Mouse (Mus musculus) limb, embryonic 11.5 days (tissue): Measurements from ENCODE around the gene Epb41. TPM values are rescaled to one million over a fixed set of nuclear protein-coding genes. Genes with fewer than 3 reads are reported as not detected.
A peak's percentile ranks its signal among the peaks of the same experiment; 100 is the strongest.

Experiments used
- ATAC-seq: fragments of 200-750 bp; cut with Nextera tagmentation; 2 replicates; pipeline ENCODE4 v1.8.0; 2017; ENCODE audit warnings: low read depth; ENCODE audit not compliant: insufficient number of reproducible peaks, low FRiP score, low TSS enrichment
- DNase-seq: peaks from one replicate; pipeline ENCODE4 v3.0.0-alpha.2; 2015; ENCODE audit warnings: low spot score
- H3K27ac ChIP-seq: fragments of 300-500 bp; sonication (generic); replicated peaks from 2 replicates; pipeline ENCODE4 v1.5.1; 2014; ENCODE audit warnings: low read depth, mild to moderate bottlenecking, low read length
- H3K27me3 ChIP-seq: fragments of 300-500 bp; sonication (generic); 2 replicates; pipeline ENCODE4 v1.6.1; 2014; ENCODE audit warnings: mild to moderate bottlenecking, low read length, mixed read lengths; ENCODE audit not compliant: control insufficient read depth, insufficient read depth
- H3K36me3 ChIP-seq: fragments of 300-500 bp; sonication (generic); 2 replicates; pipeline ENCODE4 v1.6.1; 2014; ENCODE audit warnings: mild to moderate bottlenecking, low read length, moderate library complexity, mixed read lengths; ENCODE audit not compliant: control insufficient read depth, insufficient read depth
- H3K4me1 ChIP-seq: fragments of 300-500 bp; sonication (generic); 2 replicates; pipeline ENCODE4 v1.6.1; 2014; ENCODE audit warnings: low read length, mixed read lengths; ENCODE audit not compliant: control insufficient read depth, insufficient read depth
- H3K4me2 ChIP-seq: fragments of 300-500 bp; sonication (generic); 2 replicates; pipeline ENCODE4 v1.6.1; 2014; ENCODE audit warnings: low read depth, mild to moderate bottlenecking, moderate library complexity; ENCODE audit not compliant: severe bottlenecking
- H3K4me3 ChIP-seq: fragments of 300-500 bp; sonication (generic); 2 replicates; pipeline ENCODE4 v1.5.1; 2014; ENCODE audit warnings: low read depth, low read length
- H3K9ac ChIP-seq: fragments of 300-500 bp; sonication (generic); 2 replicates; pipeline ENCODE4 v1.6.1; 2014; ENCODE audit warnings: mild to moderate bottlenecking, low read length
- H3K9me3 ChIP-seq: fragments of 300-500 bp; sonication (generic); 2 replicates; pipeline ENCODE4 v1.6.1; 2016; ENCODE audit warnings: low read length; ENCODE audit not compliant: control insufficient read depth
- WGBS: fragments of 180-500 bp; shearing (Covaris S2); extraction: QIAGEN DNeasy Blood & Tissue Kit; methylation state at CpG from one replicate; pipeline ENCODE4 v1.1.7; 2014; 5-methylcytosine and 5-hydroxymethylcytosine counted together
- polyA plus RNA-seq: library from polyadenylated mRNA; unstranded; fragments of >200 nt; fragmentation: Nextera tagmentation; extraction: Ambion mirVana; gene quantifications from 2 replicates; pipeline ENCODE4 v1.2.1, GENCODE M21; 2014

The Epb41 gene
- polyA plus RNA-seq, 1 experiment from 2014 or later, result 107 TPM

DNA sequence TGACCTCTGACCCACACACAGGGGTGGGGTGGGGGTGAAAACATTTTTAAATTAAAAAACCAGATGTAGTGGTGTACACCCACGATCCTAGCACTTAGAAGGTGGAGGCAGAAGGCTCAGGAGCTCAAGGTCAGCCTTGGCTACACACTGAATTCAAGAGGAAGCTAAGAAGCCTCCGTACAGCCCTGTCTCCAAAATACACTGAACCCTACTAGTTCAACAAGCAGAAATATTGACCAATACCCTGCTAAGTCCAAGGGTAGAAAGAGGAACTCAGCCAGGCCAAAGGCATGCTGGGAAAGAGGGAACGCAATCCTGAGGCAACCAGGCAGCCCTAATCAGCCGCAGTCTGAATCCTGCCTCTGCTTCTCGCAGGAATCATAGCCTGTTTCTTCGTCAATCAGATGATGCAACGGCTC, 3.2 kb upstream of the Epb41 start:
- Histone ChIP-seq H3K4me3 (no peak overlapping the region), H3K4me2 (no peak overlapping the region), H3K4me1 (peaks cover 4% of the 10 kb centered on the region; the same call in 1 of the 2 replicates), H3K9me3 (no peaks in the 10 kb centered on the region), H3K9ac (no peak overlapping the region), H3K27ac (no peak overlapping the region), H3K36me3 (0 out of 2 replicates have a peak, but pooled peaks cover 2% of the 10 kb centered on the region), H3K27me3 (no peaks in the 10 kb centered on the region)
- DNase-seq (no peak), ATAC-seq (no peak)
- WGBS, result 58% methylated on average over 7 of the region's 7 CpGs

DNA sequence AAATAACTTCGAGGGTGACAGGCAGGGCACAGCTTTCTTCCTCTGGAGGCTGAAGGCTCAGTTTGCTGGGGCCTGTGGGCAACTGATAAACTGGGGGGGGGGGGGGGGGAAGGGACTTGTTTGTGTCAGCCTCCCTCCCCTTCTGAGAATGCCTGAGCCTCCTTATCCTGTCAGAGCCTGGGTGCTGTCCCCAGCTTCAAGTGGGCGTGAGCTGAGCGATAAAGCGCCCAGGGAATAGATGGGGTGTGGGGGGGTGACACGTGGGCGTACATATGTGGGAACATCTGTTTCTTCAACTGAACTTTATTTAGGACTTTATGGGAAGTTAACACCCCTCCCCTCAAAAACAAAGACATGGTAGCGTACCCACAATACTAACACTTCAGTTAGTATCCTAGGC, 2.3 kb upstream of the Epb41 start:
- H3K9me3 ChIP-seq, result no peaks in the 10 kb centered on the region
- no peak overlapping the region for H3K4me2 ChIP-seq
- ATAC-seq (no peak), DNase-seq (no peak)
- H3K4me1 ChIP-seq, result peaks cover 4% of the 10 kb centered on the region; the same call in 1 of the 2 replicates
- no peak overlapping the region for H3K9ac ChIP-seq
- no peak overlapping the region for H3K4me3 ChIP-seq
- H3K36me3 ChIP-seq, result no peaks in the 10 kb centered on the region
- no peak overlapping the region for H3K27ac ChIP-seq
- WGBS, result 70% methylated on average over 7 of the region's 7 CpGs
- no peaks in the 10 kb centered on the region for H3K27me3 ChIP-seq

DNA sequence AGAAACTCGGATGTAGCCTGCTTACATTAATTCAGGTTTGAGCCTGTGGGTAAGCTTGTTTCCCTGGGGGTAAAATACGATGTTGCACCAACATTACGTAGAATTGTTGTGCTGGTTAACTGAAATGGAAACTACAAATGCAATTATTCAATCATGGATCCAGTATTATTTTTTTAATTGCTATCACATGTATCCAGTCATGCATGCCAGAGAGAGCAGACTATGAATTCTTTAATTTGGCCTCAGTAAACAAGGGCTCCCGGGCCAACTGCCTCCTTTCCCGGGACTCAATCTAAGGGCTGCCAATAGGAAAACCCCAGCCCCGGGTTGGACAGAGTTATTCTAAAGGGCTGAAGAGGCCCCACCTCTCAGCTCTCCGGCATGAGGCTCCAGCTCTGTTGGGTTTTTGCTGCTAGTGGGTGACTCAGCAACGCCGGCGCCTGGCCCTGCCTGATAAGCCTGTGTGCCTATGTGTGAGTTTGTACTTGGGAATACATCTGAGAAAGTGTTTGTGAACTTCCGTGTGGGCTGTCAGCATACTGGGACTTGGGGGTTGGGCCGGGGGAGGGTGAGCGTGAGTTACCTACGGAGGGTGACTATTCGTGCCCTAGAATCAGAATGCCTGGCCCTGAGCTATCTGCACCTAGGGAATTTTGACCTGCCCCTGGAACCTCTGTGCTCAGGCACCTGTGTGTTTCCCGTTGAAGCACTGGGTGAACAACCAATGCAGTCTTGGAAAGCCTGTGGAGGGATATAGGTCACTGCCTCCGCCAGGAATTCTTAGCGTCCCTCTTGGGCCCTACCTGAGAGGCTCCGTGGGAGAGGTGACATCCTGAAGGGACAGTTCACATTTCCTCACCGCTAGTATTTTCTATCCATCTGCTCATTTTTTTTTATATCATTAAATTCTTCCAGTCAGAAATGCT, 1.6 kb upstream of the Epb41 start:
- 36% methylated on average over 20 of the region's 20 CpGs for whole genome bisulfite sequencing
- H3K27me3 ChIP-seq, result no peaks in the 10 kb centered on the region
- peaks cover 4% of the 10 kb centered on the region; the same call in 1 of the 2 replicates for H3K4me1 ChIP-seq
- no peak overlapping the region for H3K9ac ChIP-seq
- H3K27ac ChIP-seq, result no peak overlapping the region
- DNase-seq, result peak; percentile 34
- H3K4me3 ChIP-seq, result no peak overlapping the region
- H3K4me2 ChIP-seq, result no peak overlapping the region
- no peaks in the 10 kb centered on the region for H3K36me3 ChIP-seq
- H3K9me3 ChIP-seq, result no peaks in the 10 kb centered on the region
- no peak for ATAC-seq

DNA sequence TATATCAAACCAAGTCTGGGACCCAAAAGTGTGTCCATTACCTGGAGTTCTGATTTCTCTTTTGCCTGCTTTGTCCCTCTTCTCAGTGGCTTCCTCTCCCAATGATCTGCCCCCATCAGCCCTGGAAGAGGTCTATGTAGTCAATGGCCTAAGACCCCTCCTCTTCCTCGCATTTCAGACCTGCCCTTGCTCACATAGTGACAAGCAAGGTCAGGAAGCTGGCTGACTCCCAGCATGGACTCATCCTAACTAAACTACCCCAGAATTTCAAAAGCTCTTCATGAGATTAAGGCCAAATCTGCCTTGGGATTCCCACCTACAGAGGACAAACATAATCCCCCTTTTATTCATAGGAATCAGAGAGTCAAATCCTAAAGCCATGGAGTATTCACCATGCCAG, 675 bp upstream of the Epb41 start:
- H3K9ac ChIP-seq, result no peak overlapping the region
- H3K27ac ChIP-seq, result no peak overlapping the region
- 59% methylated on average over 1 of the region's 1 CpGs for WGBS
- DNase-seq (no peak), ATAC-seq (no peak)
- no peaks in the 10 kb centered on the region for H3K36me3 ChIP-seq
- H3K4me1 ChIP-seq, result peaks cover 4% of the 10 kb centered on the region; the same call in 1 of the 2 replicates
- no peaks in the 10 kb centered on the region for H3K27me3 ChIP-seq
- peak overlapping the region; percentile 88; the same call in 1 of the 2 replicates for H3K4me2 ChIP-seq
- peak overlapping the region; percentile 66; the same call in 1 of the 2 replicates for H3K4me3 ChIP-seq
- no peaks in the 10 kb centered on the region for H3K9me3 ChIP-seq

DNA sequence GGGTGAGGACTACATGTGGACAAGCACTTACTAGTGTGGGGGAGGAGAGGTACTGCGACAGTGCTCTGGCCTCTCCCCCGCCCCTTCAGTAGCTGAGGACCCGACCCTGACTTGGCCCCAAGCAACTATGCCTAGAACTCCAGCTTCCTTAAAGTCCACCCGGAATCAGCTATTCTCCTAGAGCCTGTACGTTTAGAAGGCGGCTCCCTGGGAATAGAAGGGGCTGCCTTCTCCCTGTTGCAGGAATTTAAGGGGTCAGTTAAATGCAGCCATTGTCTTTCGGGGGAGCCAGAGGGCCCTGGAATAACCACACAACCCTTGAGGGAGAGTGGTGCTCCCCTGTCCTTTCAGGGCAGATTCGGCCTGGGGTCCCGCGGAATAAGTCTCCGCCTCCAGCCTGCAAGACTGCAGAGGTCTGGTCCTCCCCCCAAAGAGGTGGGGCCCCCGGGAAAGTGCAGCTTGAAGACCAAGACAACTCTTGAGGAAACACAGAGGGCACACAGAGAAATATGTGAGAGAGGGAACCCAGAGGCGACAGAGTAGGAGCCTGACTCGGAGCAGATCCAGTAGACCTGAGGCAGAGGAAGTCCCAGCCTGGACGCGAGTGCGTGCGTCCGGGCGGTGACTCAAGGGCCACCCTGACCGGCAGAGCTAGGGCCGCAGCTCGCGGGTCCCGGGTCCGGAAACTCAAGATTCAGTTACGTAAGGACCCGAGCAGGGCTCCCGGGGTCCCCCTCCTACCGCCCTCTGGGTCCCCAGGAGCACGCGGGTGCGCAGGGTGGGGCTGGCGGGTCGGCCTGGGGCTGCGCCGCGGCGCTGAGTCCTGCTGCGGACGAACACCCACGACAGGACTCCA, 816 bp downstream of the Epb41 start, which contains the start of gene Gm10300:
Gm10300 (plus strand) TSS at position 621 of the 856 bp plus-strand sequence.
- 0 out of 2 replicates have a peak, but pooled peaks have one; percentile 14 for ATAC-seq
- no peaks in the 10 kb centered on the region for H3K36me3 ChIP-seq
- under 1% methylated on average over 42 of the region's 42 CpGs for WGBS
- DNase-seq, result peak; percentile 66
- H3K4me1 ChIP-seq, result peaks cover 4% of the 10 kb centered on the region; the same call in 1 of the 2 replicates
- peak within 1 kb of the TSS; percentile 88 for H3K4me2 ChIP-seq
- H3K4me3 ChIP-seq, result peak within 1 kb of the TSS; percentile 66
- no peaks in the 10 kb centered on the region for H3K27me3 ChIP-seq
- H3K9ac ChIP-seq, result peak within 1 kb of the TSS; percentile 49
- H3K27ac ChIP-seq, result no peak within 1 kb of the TSS
- no peaks in the 10 kb centered on the region for H3K9me3 ChIP-seq

DNA sequence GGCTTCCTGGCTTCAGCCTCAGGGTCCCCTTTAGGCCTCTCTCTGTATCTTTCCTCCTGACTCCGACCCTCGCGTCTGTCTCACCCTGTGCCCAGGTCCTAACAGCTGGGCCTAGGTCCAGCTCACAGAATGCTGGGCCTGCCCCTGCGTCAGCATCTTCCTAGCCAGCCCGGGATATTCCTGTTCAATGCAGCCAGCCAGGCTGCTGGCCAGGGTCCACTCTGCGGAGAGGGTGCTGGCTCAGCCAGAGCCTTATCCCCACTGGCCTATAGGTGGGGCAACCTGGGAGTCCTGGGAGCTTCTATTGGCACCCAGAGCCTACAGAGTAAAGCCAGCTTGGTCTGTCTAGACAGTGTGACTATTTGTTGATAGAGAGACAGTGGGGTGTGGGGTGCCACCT, 2.2 kb downstream of the Epb41 start:
- Histone ChIP-seq H3K9me3 (no peaks in the 10 kb centered on the region), H3K4me2 (no peak overlapping the region), H3K9ac (no peak overlapping the region), H3K27me3 (no peaks in the 10 kb centered on the region), H3K4me3 (no peak overlapping the region), H3K27ac (no peak overlapping the region), H3K4me1 (peaks cover 4% of the 10 kb centered on the region; the same call in 1 of the 2 replicates), H3K36me3 (no peaks in the 10 kb centered on the region)
- ATAC-seq, result no peak
- WGBS, result 64% methylated on average over 6 of the region's 6 CpGs
- no peak for DNase-seq

DNA sequence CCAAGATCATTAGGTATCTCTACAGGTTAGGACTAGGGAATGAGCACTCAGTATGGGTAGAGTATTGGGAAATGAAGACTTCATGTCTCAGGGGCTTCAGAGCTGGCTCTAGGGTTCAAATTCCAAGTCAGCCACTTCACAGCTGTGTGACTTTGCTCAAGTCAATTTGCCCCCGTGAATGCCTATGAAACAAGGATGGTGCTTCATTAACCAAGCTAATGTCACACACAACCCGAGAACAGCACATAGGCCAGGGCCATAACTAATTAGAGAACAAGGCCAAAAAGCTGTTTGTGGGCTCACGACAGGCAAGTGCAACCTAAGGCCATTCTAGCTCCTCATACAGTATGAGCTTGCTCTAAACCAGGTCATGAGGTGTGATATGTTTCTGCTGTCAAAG, 3.0 kb downstream of the Epb41 start:
- ATAC-seq (no peak), DNase-seq (no peak)
- peaks cover 4% of the 10 kb centered on the region; the same call in 1 of the 2 replicates for H3K4me1 ChIP-seq
- no peak overlapping the region for H3K27ac ChIP-seq
- no peak overlapping the region for H3K4me3 ChIP-seq
- no peaks in the 10 kb centered on the region for H3K9me3 ChIP-seq
- 67% methylated on average over 3 of the region's 3 CpGs for WGBS
- H3K4me2 ChIP-seq, result no peak overlapping the region
- H3K27me3 ChIP-seq, result no peaks in the 10 kb centered on the region
- H3K9ac ChIP-seq, result no peak overlapping the region
- no peaks in the 10 kb centered on the region for H3K36me3 ChIP-seq

DNA sequence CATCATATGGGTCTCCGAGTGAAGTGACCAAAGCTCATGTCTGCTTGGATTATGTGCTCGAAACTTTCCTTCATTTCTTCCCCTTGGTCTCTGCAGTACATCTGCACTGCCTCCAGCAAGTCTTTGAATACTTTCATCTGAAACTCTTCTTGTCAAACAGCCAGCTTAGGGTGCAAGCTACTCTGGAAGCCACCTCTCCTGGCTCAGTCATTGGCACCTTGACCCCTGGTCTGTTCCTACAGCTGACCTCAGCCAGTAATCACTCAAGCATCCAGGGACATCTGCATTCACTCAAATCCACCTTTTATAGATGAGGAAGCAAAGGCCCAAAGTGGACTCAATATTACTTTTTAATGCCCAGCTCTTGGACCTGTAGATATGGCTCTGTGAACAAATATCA, 3.4 kb downstream of the Epb41 start:
- Histone ChIP-seq H3K9ac (no peak overlapping the region), H3K36me3 (no peaks in the 10 kb centered on the region), H3K4me3 (no peak overlapping the region), H3K4me1 (peaks cover 4% of the 10 kb centered on the region; the same call in 1 of the 2 replicates), H3K9me3 (no peaks in the 10 kb centered on the region), H3K27me3 (no peaks in the 10 kb centered on the region), H3K4me2 (no peak overlapping the region), H3K27ac (no peak overlapping the region)
- no peak for ATAC-seq
- no peak for DNase-seq
- WGBS, result 92% methylated on average over 2 of the region's 2 CpGs
